Mouse (Mus musculus) small intestine, adult 2 months (tissue): ENCODE results near the gene Pdgfra.

ENCODE experiments used
- CTCF ChIP-seq: fragments of 200-500 bp; IDR thresholded peaks from 2 replicates; pipeline ENCODE4 v1.5.1; 2012; ENCODE audit warnings: low read depth, mild to moderate bottlenecking, control low read depth, inconsistent platforms, low read length, moderate library complexity, mixed read lengths; ENCODE audit not compliant: insufficient replicate concordance, insufficient read length; ENCODE audit errors: extremely low read depth
- POLR2A ChIP-seq: fragments of 200-500 bp; IDR thresholded peaks from 2 replicates; pipeline ENCODE4 v1.6.1; 2012; ENCODE audit warnings: low read depth, mild to moderate bottlenecking, control low read depth, inconsistent platforms, low read length, moderate library complexity

GRCm38 (mm10) chr5:75209966-75210365 is 57.9 kb downstream of the Pdgfra start:
- TF ChIP-seq CTCF: no peak
- TF ChIP-seq POLR2A: no peak
